Mouse (Mus musculus): Measurements from ENCODE around the gene Tram2. TPM values are rescaled to one million over a fixed set of nuclear protein-coding genes. Genes with fewer than 3 reads are reported as not detected.
A peak's percentile ranks its signal among the peaks of the same experiment; 100 is the strongest.

Tram2 gene
- polyA plus RNA-seq, 1 experiment from 2014 or later = 2.0 TPM

DNA sequence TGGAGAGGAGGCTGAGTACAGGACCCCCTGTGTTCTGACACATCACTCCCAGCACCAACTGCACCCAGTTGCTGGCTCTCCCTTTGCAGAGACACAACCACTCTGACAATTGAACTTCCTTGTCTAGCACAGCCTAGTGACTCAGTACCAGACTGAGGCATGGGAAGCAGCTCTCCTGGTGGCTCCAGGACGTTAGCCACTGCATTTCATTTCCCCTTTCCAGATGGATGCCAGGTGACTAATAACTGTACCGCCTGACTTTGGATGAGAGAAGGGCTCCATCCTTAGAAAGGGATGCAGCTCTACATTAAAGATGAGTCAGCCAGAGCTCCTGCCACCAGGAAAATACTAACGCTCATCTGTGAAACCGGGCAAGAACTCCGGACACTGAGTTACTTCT lies 7.3 kb upstream of the Tram2 start:
- Histone ChIP-seq H3K36me3 (ENCODE audit: control insufficient read depth, insufficient read depth, low read length) (no peaks in the 10 kb centered on the region), H3K9ac (replicated peaks; ENCODE audit: low read depth, low read length) (no peak overlapping the region), H3K4me1 (ENCODE audit: control insufficient read depth, insufficient read depth, low read length) (no peaks in the 10 kb centered on the region), H3K27ac (ENCODE audit: low read depth, low read length) (no peak overlapping the region), H3K27me3 (ENCODE audit: control insufficient read depth, insufficient read depth, low read length) (no peaks in the 10 kb centered on the region), H3K4me2 (ENCODE audit: low read depth, low read length) (no peak overlapping the region), H3K9me3 (ENCODE audit: control insufficient read depth, low read length) (no peaks in the 10 kb centered on the region), H3K4me3 (ENCODE audit: low read depth, low read length) (no peak overlapping the region)
- WGBS = 86% methylated on average over 5 of the region's 5 CpGs
- ATAC-seq (ENCODE audit: low read depth) = no peak

DNA sequence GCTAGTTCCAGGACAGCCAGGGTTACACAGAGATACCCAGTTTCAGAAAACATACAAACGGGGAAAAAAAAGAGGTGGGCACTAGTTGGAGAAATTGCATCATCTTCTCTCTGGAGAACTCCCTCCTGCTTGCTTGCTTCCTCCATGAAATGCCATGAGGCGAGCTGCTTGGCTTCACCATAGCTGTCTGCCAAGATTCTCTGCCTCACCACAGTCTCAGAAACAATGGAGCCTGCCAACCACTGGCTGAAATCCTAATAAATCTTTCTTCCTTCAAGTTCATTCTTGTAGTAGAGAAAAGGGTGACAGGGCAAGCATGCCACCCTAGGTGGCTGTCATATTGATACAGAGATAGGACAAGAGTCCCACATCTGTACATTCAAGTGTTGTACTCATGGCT lies 5.6 kb upstream of the Tram2 start:
- no peak for ATAC-seq (ENCODE audit: low read depth)
- no peaks in the 10 kb centered on the region for H3K27me3 ChIP-seq (ENCODE audit: control insufficient read depth, insufficient read depth, low read length)
- H3K9me3 ChIP-seq (ENCODE audit: control insufficient read depth, low read length) = no peaks in the 10 kb centered on the region
- H3K9ac ChIP-seq (replicated peaks; ENCODE audit: low read depth, low read length) = no peak overlapping the region
- no peak overlapping the region for H3K4me3 ChIP-seq (ENCODE audit: low read depth, low read length)
- no peaks in the 10 kb centered on the region for H3K36me3 ChIP-seq (ENCODE audit: control insufficient read depth, insufficient read depth, low read length)
- no peak overlapping the region for H3K4me2 ChIP-seq (ENCODE audit: low read depth, low read length)
- 74% methylated on average over 2 of the region's 2 CpGs for WGBS
- no peaks in the 10 kb centered on the region for H3K4me1 ChIP-seq (ENCODE audit: control insufficient read depth, insufficient read depth, low read length)
- no peak overlapping the region for H3K27ac ChIP-seq (ENCODE audit: low read depth, low read length)

DNA sequence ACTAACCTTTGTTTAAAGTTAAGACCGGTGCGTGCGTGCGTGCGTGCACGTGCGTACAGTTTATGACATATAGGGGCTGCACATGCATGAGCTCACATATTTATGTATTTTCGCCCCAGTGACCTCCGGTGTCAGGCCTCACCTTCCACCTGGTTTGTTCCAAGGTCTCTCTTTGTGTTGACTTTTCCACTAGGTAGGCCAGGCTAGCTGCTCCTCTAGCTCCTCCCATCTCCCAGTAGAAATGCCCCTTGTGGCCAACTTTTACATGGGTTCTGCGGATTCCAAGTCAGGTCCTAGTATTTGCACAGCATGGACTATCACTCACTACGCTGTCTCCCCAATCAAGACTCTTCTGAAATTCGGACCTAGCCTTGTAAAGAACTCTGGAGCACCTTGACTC lies 1.3 kb upstream of the Tram2 start:
- Histone ChIP-seq H3K9me3 (ENCODE audit: control insufficient read depth, low read length) (no peaks in the 10 kb centered on the region), H3K4me2 (ENCODE audit: low read depth, low read length) (no peak overlapping the region), H3K27me3 (ENCODE audit: control insufficient read depth, insufficient read depth, low read length) (no peaks in the 10 kb centered on the region), H3K4me3 (ENCODE audit: low read depth, low read length) (no peak overlapping the region), H3K27ac (ENCODE audit: low read depth, low read length) (no peak overlapping the region), H3K9ac (replicated peaks; ENCODE audit: low read depth, low read length) (no peak overlapping the region), H3K4me1 (ENCODE audit: control insufficient read depth, insufficient read depth, low read length) (0 out of 2 replicates have a peak, but pooled peaks cover 3% of the 10 kb centered on the region), H3K36me3 (ENCODE audit: control insufficient read depth, insufficient read depth, low read length) (no peaks in the 10 kb centered on the region)
- no peak for ATAC-seq (ENCODE audit: low read depth)
- WGBS = 89% methylated on average over 12 of the region's 12 CpGs

DNA sequence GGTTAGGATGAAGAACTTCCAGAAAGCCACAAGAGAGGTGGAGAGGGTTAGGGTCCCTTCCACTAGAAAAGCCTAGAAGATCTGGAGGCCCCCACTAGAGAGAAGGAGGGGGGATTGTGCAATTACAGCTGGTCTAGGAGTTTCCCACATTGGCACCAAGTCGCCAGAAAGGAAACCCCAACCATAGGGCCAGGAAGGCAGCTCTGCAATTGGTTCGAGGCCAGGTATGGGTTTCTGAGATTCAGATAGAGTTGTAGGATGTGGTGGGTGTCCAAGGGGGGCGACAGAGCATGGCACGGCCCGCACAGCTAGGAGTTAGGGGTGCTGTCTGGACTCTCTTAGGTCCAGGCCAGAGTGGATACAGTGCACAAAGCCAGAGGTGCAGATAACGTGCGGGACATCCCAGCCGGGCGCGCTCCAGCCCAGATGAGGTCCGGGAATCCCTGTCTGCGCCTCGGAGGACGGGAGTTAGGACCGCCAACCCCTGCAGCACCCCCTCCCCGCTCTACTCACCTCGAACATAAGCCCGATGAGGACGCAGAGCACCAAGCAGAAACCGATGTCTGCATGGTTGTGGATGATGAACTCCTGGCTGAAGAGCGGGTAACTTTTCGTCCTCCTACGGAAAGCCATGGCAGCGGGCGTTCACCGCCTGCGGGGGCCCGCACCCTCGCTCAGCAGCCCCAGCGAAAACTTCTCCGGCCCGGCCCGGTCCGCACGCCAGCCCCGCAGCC lies 381 bp downstream of the Tram2 start:
- H3K36me3 ChIP-seq (ENCODE audit: control insufficient read depth, insufficient read depth, low read length) = no peaks in the 10 kb centered on the region
- H3K9ac ChIP-seq (replicated peaks; ENCODE audit: low read depth, low read length) = peak overlapping the region; percentile 74
- H3K4me3 ChIP-seq (ENCODE audit: low read depth, low read length) = peak overlapping the region; percentile 53
- no peaks in the 10 kb centered on the region for H3K9me3 ChIP-seq (ENCODE audit: control insufficient read depth, low read length)
- H3K4me1 ChIP-seq (ENCODE audit: control insufficient read depth, insufficient read depth, low read length) = 0 out of 2 replicates have a peak, but pooled peaks cover 7% of the 10 kb centered on the region
- 1% methylated on average over 36 of the region's 36 CpGs for WGBS
- ATAC-seq (ENCODE audit: low read depth) = peak; percentile 57
- H3K27ac ChIP-seq (ENCODE audit: low read depth, low read length) = no peak overlapping the region
- H3K27me3 ChIP-seq (ENCODE audit: control insufficient read depth, insufficient read depth, low read length) = no peaks in the 10 kb centered on the region
- H3K4me2 ChIP-seq (ENCODE audit: low read depth, low read length) = peak overlapping the region; percentile 67

DNA sequence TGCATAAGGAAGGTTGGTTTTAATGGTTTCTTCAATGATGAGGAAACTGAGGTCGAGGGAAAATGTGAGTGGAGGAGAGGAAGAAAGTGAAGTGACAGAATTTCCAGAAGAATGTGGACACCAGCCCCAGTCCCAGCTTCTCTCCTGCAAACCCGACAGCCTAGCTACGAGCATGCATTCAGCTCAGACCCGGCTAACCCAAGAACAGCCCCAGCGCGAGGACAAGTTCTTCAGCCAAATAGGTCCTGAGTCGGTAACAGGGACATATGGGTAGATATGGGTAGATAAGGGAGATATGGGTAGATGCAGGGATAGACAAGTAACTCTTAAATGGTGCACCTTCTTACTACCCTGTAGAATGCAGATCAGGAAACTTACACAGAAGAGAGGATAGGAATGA lies 1.4 kb downstream of the Tram2 start:
- H3K4me2 ChIP-seq (ENCODE audit: low read depth, low read length) = peak overlapping the region; percentile 67
- no peaks in the 10 kb centered on the region for H3K27me3 ChIP-seq (ENCODE audit: control insufficient read depth, insufficient read depth, low read length)
- H3K9ac ChIP-seq (replicated peaks; ENCODE audit: low read depth, low read length) = no peak overlapping the region
- H3K27ac ChIP-seq (ENCODE audit: low read depth, low read length) = no peak overlapping the region
- WGBS = 86% methylated on average over 7 of the region's 7 CpGs
- H3K9me3 ChIP-seq (ENCODE audit: control insufficient read depth, low read length) = no peaks in the 10 kb centered on the region
- no peak for ATAC-seq (ENCODE audit: low read depth)
- H3K4me3 ChIP-seq (ENCODE audit: low read depth, low read length) = peak overlapping the region; percentile 53; the same call in 1 of the 2 replicates
- 0 out of 2 replicates have a peak, but pooled peaks cover 7% of the 10 kb centered on the region for H3K4me1 ChIP-seq (ENCODE audit: control insufficient read depth, insufficient read depth, low read length)
- H3K36me3 ChIP-seq (ENCODE audit: control insufficient read depth, insufficient read depth, low read length) = no peaks in the 10 kb centered on the region

DNA sequence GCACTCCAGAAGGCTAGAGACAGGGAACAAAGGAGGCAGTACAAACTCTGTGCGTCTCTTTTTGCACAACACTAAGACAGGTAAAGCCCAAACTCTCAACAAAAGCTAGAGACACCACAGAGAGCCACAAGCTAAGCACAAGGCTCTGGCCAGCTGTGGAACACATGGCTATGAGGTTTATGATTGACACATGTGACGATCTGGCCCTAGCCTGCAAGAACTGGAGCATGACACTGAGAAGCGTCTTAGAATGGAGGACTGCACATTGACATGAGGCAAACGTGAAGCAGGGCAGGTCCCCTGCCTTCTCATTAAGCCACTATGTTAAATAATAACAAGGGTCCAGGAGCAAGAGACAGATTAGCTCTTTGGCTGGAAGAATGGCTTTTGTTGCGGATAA lies 1.8 kb downstream of the Tram2 start:
- WGBS = 63% methylated on average over 5 of the region's 5 CpGs
- ATAC-seq (ENCODE audit: low read depth) = no peak
- no peak overlapping the region for H3K4me3 ChIP-seq (ENCODE audit: low read depth, low read length)
- H3K9me3 ChIP-seq (ENCODE audit: control insufficient read depth, low read length) = no peaks in the 10 kb centered on the region
- peak overlapping the region; percentile 27; the same call in 1 of the 2 replicates for H3K4me2 ChIP-seq (ENCODE audit: low read depth, low read length)
- H3K4me1 ChIP-seq (ENCODE audit: control insufficient read depth, insufficient read depth, low read length) = 0 out of 2 replicates have a peak, but pooled peaks cover 7% of the 10 kb centered on the region
- no peaks in the 10 kb centered on the region for H3K36me3 ChIP-seq (ENCODE audit: control insufficient read depth, insufficient read depth, low read length)
- no peak overlapping the region for H3K9ac ChIP-seq (replicated peaks; ENCODE audit: low read depth, low read length)
- no peak overlapping the region for H3K27ac ChIP-seq (ENCODE audit: low read depth, low read length)
- no peaks in the 10 kb centered on the region for H3K27me3 ChIP-seq (ENCODE audit: control insufficient read depth, insufficient read depth, low read length)

DNA sequence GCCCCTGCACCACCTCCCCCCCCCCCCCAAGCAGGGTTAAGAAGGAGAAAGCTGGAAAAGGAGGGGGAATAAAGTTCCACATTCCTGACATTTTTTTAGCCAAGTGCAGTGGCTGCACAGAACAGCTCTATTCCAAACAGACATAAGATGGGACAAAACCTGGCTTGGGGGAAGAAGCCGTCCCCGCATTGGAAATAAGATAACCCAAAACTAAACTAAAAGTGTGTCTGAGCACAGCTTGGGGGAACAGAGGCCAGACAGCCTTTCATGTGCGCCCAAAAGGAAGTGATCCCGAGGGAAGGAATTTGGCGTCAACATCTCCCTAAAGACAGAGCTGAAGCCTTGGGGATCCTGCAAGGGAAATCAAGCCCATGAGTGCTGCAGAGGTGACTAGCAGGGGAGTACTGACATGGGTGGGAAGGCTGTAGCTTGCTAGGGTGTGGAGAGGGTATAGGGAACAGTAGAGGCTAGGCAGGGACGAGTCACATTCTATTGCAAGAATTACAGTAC lies 3.0 kb downstream of the Tram2 start:
- WGBS = 21% methylated on average over 6 of the region's 6 CpGs
- no peak for ATAC-seq (ENCODE audit: low read depth)
- Histone ChIP-seq H3K4me3 (ENCODE audit: low read depth, low read length) (no peak overlapping the region), H3K9ac (replicated peaks; ENCODE audit: low read depth, low read length) (no peak overlapping the region), H3K4me2 (ENCODE audit: low read depth, low read length) (peak overlapping the region; percentile 27), H3K4me1 (ENCODE audit: control insufficient read depth, insufficient read depth, low read length) (0 out of 2 replicates have a peak, but pooled peaks cover 7% of the 10 kb centered on the region), H3K9me3 (ENCODE audit: control insufficient read depth, low read length) (no peaks in the 10 kb centered on the region), H3K27ac (ENCODE audit: low read depth, low read length) (no peak overlapping the region), H3K27me3 (ENCODE audit: control insufficient read depth, insufficient read depth, low read length) (no peaks in the 10 kb centered on the region), H3K36me3 (ENCODE audit: control insufficient read depth, insufficient read depth, low read length) (no peaks in the 10 kb centered on the region)

DNA sequence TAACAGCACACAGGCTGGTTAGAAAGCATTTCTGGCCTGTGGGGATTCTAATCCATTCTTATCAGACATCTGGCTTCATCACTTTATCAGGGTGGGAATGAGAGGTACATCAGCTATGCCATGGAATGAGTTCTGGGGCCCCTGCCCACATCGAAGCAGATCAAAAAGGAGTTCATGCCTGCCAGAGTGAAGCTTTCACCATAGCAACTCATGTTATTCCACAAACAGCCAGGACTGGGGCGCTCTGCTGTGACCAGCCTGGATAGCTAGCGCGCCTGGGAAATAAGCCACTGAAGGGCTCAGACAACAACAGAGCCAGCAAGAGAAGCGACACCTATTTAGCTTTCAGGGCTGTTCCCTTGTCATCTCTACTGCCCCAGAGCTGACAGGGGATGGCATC lies 4.8 kb downstream of the Tram2 start:
- 29% methylated on average over 5 of the region's 5 CpGs for WGBS
- Histone ChIP-seq H3K4me1 (ENCODE audit: control insufficient read depth, insufficient read depth, low read length) (0 out of 2 replicates have a peak, but pooled peaks cover 7% of the 10 kb centered on the region), H3K36me3 (ENCODE audit: control insufficient read depth, insufficient read depth, low read length) (no peaks in the 10 kb centered on the region), H3K4me3 (ENCODE audit: low read depth, low read length) (no peak overlapping the region), H3K9me3 (ENCODE audit: control insufficient read depth, low read length) (no peaks in the 10 kb centered on the region), H3K4me2 (ENCODE audit: low read depth, low read length) (no peak overlapping the region), H3K27ac (ENCODE audit: low read depth, low read length) (peak overlapping the region; percentile 24; the same call in 1 of the 2 replicates), H3K9ac (replicated peaks; ENCODE audit: low read depth, low read length) (no peak overlapping the region), H3K27me3 (ENCODE audit: control insufficient read depth, insufficient read depth, low read length) (no peaks in the 10 kb centered on the region)
- peak; percentile 16; the same call in 1 of the 2 replicates for ATAC-seq (ENCODE audit: low read depth)

DNA sequence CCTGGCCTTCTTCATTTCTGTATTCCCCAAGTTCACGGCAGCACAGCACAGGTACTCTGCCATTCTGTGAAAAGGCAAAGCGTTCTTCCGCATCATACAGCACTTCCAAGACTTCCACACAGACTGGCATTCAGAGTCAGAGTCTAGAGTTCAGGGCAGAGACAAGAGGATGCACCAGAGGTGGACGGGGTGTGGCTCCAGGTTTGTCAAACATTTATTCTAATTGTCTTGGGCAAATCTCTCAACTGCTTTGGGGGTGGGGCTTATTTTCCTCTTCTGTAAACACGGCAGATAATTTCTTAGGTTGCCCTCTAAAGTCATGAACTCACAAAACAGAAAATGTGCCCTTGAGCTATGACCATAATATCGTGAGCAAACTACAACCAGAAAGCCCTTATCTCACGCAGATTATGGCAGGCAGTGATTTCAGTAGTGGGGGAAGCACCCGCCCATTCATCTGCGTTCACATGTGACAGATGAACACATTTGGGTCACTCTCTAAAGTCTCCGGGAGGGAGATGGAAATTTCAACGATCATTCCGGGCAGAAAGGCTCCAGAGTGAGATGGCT lies 6.1 kb downstream of the Tram2 start:
- H3K4me1 ChIP-seq (ENCODE audit: control insufficient read depth, insufficient read depth, low read length) = 0 out of 2 replicates have a peak, but pooled peaks cover 4% of the 10 kb centered on the region
- H3K9me3 ChIP-seq (ENCODE audit: control insufficient read depth, low read length) = no peaks in the 10 kb centered on the region
- WGBS = 80% methylated on average over 12 of the region's 12 CpGs
- H3K27ac ChIP-seq (ENCODE audit: low read depth, low read length) = peak overlapping the region; percentile 23; the same call in 1 of the 2 replicates
- no peak for ATAC-seq (ENCODE audit: low read depth)
- H3K27me3 ChIP-seq (ENCODE audit: control insufficient read depth, insufficient read depth, low read length) = no peaks in the 10 kb centered on the region
- no peak overlapping the region for H3K4me2 ChIP-seq (ENCODE audit: low read depth, low read length)
- no peak overlapping the region for H3K9ac ChIP-seq (replicated peaks; ENCODE audit: low read depth, low read length)
- no peak overlapping the region for H3K4me3 ChIP-seq (ENCODE audit: low read depth, low read length)
- no peaks in the 10 kb centered on the region for H3K36me3 ChIP-seq (ENCODE audit: control insufficient read depth, insufficient read depth, low read length)

Measured in neural tube, embryonic 14.5 days (tissue).